Mouse (Mus musculus): ENCODE results near the gene Defa36. TPM values are rescaled to one million over a fixed set of nuclear protein-coding genes. Genes with fewer than 3 reads are reported as not detected.
"Not testable (repeated sequence)": the region's sequence is repeated elsewhere in the genome, so short reads cannot be mapped to it uniquely, and the experiment has no call there.

The Defa36 gene
- not detected in 2 replicates for polyA plus RNA-seq (2015; fragmentation: Nextera tagmentation; extraction: Ambion mirVana)

DNA sequence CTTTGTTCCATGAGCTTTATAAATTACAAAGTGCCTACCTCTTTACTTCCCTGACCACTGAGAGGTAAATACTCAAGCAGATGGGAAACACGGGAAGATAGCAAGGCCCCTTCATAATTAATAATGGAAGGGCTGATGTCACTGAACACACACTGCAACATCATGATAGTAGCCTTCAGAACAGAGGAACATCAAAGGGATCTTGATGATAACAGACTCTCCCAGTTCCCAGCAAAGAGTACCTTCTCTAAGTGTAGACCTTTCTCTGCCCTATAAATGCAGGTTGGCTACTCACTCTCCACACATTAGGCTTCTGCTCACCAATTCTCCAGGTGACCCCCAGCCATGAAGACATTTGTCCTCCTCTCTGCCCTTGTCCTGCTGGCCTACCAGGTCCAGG is at the start of gene Defa36:
Gene Defa36, plus strand, starts transcription at position 301 of the 400 bp plus-strand sequence.
- no CpG with 5 or more reads among the region's 1 CpGs for WGBS
- not testable (repeated sequence) for H3K27me3 ChIP-seq (replicated peaks); H3K9ac ChIP-seq; H3K4me3 ChIP-seq; H3K4me2 ChIP-seq; H3K27ac ChIP-seq (replicated peaks); H3K36me3 ChIP-seq; H3K9me3 ChIP-seq; ATAC-seq (ENCODE audit: extremely low read depth, insufficient number of reproducible peaks, low FRiP score, low TSS enrichment); H3K4me1 ChIP-seq

DNA sequence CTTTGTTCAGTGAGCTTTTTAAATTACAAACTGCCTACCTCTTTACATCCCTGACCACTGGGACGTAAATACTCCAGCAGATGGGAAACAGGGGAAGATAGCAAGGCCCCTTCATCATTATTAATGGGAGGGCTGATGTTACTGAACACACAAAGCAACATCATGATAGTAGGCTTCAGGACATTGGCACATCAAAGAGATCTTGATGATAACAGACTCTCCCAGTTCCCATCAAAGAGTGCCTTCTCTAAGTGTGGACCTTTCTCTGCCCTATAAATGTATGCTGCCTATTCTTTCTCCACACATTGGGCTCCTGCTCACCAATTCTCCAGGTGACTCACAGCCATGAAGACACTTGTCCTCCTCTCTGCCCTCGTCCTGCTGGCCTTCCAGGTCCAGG is 49.0 kb upstream of the Defa36 start, which contains the start of gene Defa2:
Gene Defa2, plus strand, starts transcription at position 301 of the 400 bp plus-strand sequence.
- H3K4me3 ChIP-seq; H3K9me3 ChIP-seq; H3K27me3 ChIP-seq (replicated peaks); H3K4me2 ChIP-seq; ATAC-seq (ENCODE audit: extremely low read depth, insufficient number of reproducible peaks, low FRiP score, low TSS enrichment); H3K4me1 ChIP-seq; H3K36me3 ChIP-seq; H3K9ac ChIP-seq; H3K27ac ChIP-seq (replicated peaks): not testable (repeated sequence)
- no CpG with 5 or more reads among the region's 2 CpGs for WGBS

DNA sequence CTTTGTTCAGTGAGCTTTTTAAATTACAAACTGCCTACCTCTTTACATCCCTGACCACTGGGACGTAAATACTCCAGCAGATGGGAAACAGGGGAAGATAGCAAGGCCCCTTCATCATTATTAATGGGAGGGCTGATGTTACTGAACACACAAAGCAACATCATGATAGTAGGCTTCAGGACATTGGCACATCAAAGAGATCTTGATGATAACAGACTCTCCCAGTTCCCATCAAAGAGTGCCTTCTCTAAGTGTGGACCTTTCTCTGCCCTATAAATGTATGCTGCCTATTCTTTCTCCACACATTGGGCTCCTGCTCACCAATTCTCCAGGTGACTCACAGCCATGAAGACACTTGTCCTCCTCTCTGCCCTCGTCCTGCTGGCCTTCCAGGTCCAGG is 35.7 kb upstream of the Defa36 start, which contains the start of gene Defa33:
Gene Defa33, plus strand, starts transcription at position 301 of the 400 bp plus-strand sequence.
- H3K9ac ChIP-seq; H3K9me3 ChIP-seq; H3K27me3 ChIP-seq (replicated peaks); H3K4me2 ChIP-seq; ATAC-seq (ENCODE audit: extremely low read depth, insufficient number of reproducible peaks, low FRiP score, low TSS enrichment); H3K27ac ChIP-seq (replicated peaks); H3K36me3 ChIP-seq; H3K4me3 ChIP-seq; H3K4me1 ChIP-seq: not testable (repeated sequence)
- no CpG with 5 or more reads among the region's 2 CpGs for WGBS

DNA sequence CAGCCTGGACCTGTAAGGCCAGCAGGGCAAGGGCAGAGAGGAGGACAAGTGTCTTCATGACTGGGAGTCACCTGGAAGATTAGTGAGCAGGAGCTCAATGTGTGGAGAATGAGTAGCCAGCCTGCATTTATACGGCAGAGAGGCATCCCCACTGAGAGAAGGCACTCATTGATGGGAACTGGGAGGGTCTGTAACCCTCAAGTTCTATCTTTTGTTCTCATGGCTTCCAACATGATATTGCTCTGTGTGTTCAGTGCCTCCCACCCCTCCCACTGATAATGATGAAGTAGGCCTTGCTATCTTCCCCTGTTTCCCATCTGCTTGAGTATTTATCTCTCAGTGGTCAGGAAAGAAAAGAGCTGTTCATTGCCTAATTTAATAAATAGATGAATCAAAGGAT is 29.2 kb downstream of the Defa36 start, which contains the start of gene Gm7849:
Gene Gm7849, minus strand, starts transcription at position 101 of the 400 bp plus-strand sequence.
- H3K9me3 ChIP-seq; H3K4me1 ChIP-seq; ATAC-seq (ENCODE audit: extremely low read depth, insufficient number of reproducible peaks, low FRiP score, low TSS enrichment); H3K27ac ChIP-seq (replicated peaks); H3K36me3 ChIP-seq; H3K4me2 ChIP-seq; H3K9ac ChIP-seq; H3K27me3 ChIP-seq (replicated peaks); H3K4me3 ChIP-seq: not testable (repeated sequence)
- WGBS, result no CpG with 5 or more reads among the region's 1 CpGs

Other genes with a start within 250 kb of the Defa36 start
- not detected in 2 replicates for gene Defa31, start 235.8 kb upstream of the Defa36 start, polyA plus RNA-seq (2015; fragmentation: Nextera tagmentation; extraction: Ambion mirVana)
- not detected in 2 replicates for gene Gm15293, start 225.8 kb upstream of the Defa36 start, polyA plus RNA-seq (2015; fragmentation: Nextera tagmentation; extraction: Ambion mirVana)
- gene Gm15292, start 177.7 kb upstream of the Defa36 start, polyA plus RNA-seq (2015; fragmentation: Nextera tagmentation; extraction: Ambion mirVana), result not detected in 2 replicates
- not detected in 2 replicates for gene Defa27, start 111.9 kb upstream of the Defa36 start, polyA plus RNA-seq (2015; fragmentation: Nextera tagmentation; extraction: Ambion mirVana)
- gene Defa29, start 100.4 kb upstream of the Defa36 start, polyA plus RNA-seq (2015; fragmentation: Nextera tagmentation; extraction: Ambion mirVana), result not detected in 2 replicates
- gene Defa2, start 48.9 kb upstream of the Defa36 start, polyA plus RNA-seq (2015; fragmentation: Nextera tagmentation; extraction: Ambion mirVana), result not detected in 2 replicates
- not detected in 2 replicates for gene Defa33, start 35.6 kb upstream of the Defa36 start, polyA plus RNA-seq (2015; fragmentation: Nextera tagmentation; extraction: Ambion mirVana)
- not detected in 2 replicates for gene Gm7849, start 29.1 kb downstream of the Defa36 start, polyA plus RNA-seq (2015; fragmentation: Nextera tagmentation; extraction: Ambion mirVana)
- not detected in 2 replicates for gene Defa20, start 81.8 kb downstream of the Defa36 start, polyA plus RNA-seq (2015; fragmentation: Nextera tagmentation; extraction: Ambion mirVana)
- gene Defa32, start 101.6 kb downstream of the Defa36 start, polyA plus RNA-seq (2015; fragmentation: Nextera tagmentation; extraction: Ambion mirVana), result not detected in 2 replicates
- gene Defa37, start 138.0 kb downstream of the Defa36 start, polyA plus RNA-seq (2015; fragmentation: Nextera tagmentation; extraction: Ambion mirVana), result not detected in 2 replicates
- not detected in 2 replicates for gene Defa28, start 155.6 kb downstream of the Defa36 start, polyA plus RNA-seq (2015; fragmentation: Nextera tagmentation; extraction: Ambion mirVana)
- not detected in 2 replicates for gene Gm7861, start 167.1 kb downstream of the Defa36 start, polyA plus RNA-seq (2015; fragmentation: Nextera tagmentation; extraction: Ambion mirVana)
- gene Defa26, start 190.8 kb downstream of the Defa36 start, polyA plus RNA-seq (2015; fragmentation: Nextera tagmentation; extraction: Ambion mirVana), result not detected in 2 replicates
- gene Defa17, start 228.4 kb downstream of the Defa36 start, polyA plus RNA-seq (2015; fragmentation: Nextera tagmentation; extraction: Ambion mirVana), result not detected in 2 replicates
- not detected in 2 replicates for gene Defa34, start 238.4 kb downstream of the Defa36 start, polyA plus RNA-seq (2015; fragmentation: Nextera tagmentation; extraction: Ambion mirVana)